Mouse (Mus musculus): Measurements from ENCODE around the gene Slc17a6. TPM values are rescaled to one million over a fixed set of nuclear protein-coding genes. Genes with fewer than 3 reads are reported as not detected.
"Not testable (repeated sequence)": the region's sequence is repeated elsewhere in the genome, so short reads cannot be mapped to it uniquely, and the experiment has no call there.

The Slc17a6 gene
- polyA plus RNA-seq, 1 experiment, result not detected

GRCm38 (mm10) chr7:51709508-51709907, 87.7 kb downstream of the Slc17a6 start:
- Histone ChIP-seq H3K27me3 (ENCODE audit: control insufficient read depth, insufficient read depth, low read length, poor library complexity, severe bottlenecking) (no peaks in the 10 kb centered on the region), H3K9ac (ENCODE audit: low read depth, poor library complexity, severe bottlenecking) (no peak overlapping the region), H3K4me3 (ENCODE audit: low read depth, low read length) (no peak overlapping the region), H3K9me3 (replicated peaks; ENCODE audit: control insufficient read depth, insufficient read depth, low read length, poor library complexity, severe bottlenecking) (no peaks in the 10 kb centered on the region), H3K27ac (ENCODE audit: insufficient read depth, low read length) (no peak overlapping the region), H3K36me3 (ENCODE audit: control insufficient read depth, insufficient read depth, low read length, poor library complexity, severe bottlenecking) (no peaks in the 10 kb centered on the region), H3K4me1 (ENCODE audit: control insufficient read depth, insufficient read depth, low read length) (no peaks in the 10 kb centered on the region)
- no peak for TF ChIP-seq CTCF (IDR thresholded peaks at IDR 0.05; ENCODE audit: low read depth, low read length)
- TF ChIP-seq EP300 (IDR thresholded peaks at IDR 0.05; ENCODE audit: insufficient read depth, low read depth, low read length), result no peak
- TF ChIP-seq POLR2A (IDR thresholded peaks at IDR 0.05; ENCODE audit: insufficient read depth, low read length), result no peak

- not testable (repeated sequence) for H3K4me1 ChIP-seq (ENCODE audit: control insufficient read depth, insufficient read depth, low read length); H3K9ac ChIP-seq (ENCODE audit: low read depth, poor library complexity, severe bottlenecking); H3K4me3 ChIP-seq (ENCODE audit: low read depth, low read length); H3K27me3 ChIP-seq (ENCODE audit: control insufficient read depth, insufficient read depth, low read length, poor library complexity, severe bottlenecking); H3K9me3 ChIP-seq (replicated peaks; ENCODE audit: control insufficient read depth, insufficient read depth, low read length, poor library complexity, severe bottlenecking); H3K27ac ChIP-seq (ENCODE audit: insufficient read depth, low read length); H3K36me3 ChIP-seq (ENCODE audit: control insufficient read depth, insufficient read depth, low read length, poor library complexity, severe bottlenecking)
Measured at GRCm38 (mm10) chr7:51710346-51710745, 88.5 kb downstream of the Slc17a6 start.

GRCm38 (mm10) chr7:51715771-51716170, 94.0 kb downstream of the Slc17a6 start:
- no peak for TF ChIP-seq POLR2A (IDR thresholded peaks at IDR 0.05; ENCODE audit: insufficient read depth, low read length)
- TF ChIP-seq CTCF (IDR thresholded peaks at IDR 0.05; ENCODE audit: low read depth, low read length), result no peak
- TF ChIP-seq EP300 (IDR thresholded peaks at IDR 0.05; ENCODE audit: insufficient read depth, low read depth, low read length), result no peak
- H3K9me3 ChIP-seq (replicated peaks; ENCODE audit: control insufficient read depth, insufficient read depth, low read length, poor library complexity, severe bottlenecking), result no peaks in the 10 kb centered on the region
- no peaks in the 10 kb centered on the region for H3K4me1 ChIP-seq (ENCODE audit: control insufficient read depth, insufficient read depth, low read length)
- H3K27me3 ChIP-seq (ENCODE audit: control insufficient read depth, insufficient read depth, low read length, poor library complexity, severe bottlenecking), result no peaks in the 10 kb centered on the region
- H3K36me3 ChIP-seq (ENCODE audit: control insufficient read depth, insufficient read depth, low read length, poor library complexity, severe bottlenecking), result no peaks in the 10 kb centered on the region
- H3K4me3 ChIP-seq (ENCODE audit: low read depth, low read length), result no peak overlapping the region
- H3K9ac ChIP-seq (ENCODE audit: low read depth, poor library complexity, severe bottlenecking), result no peak overlapping the region
- no peak overlapping the region for H3K27ac ChIP-seq (ENCODE audit: insufficient read depth, low read length)

Other genes with a start within 250 kb of the Slc17a6 start
- 1.1 and 1.4 TPM in 2 replicates for gene Ano5, start 111.0 kb upstream of the Slc17a6 start, polyA plus RNA-seq (2011; ENCODE audit: insufficient read depth, insufficient read length, low read depth, missing spikeins)
- 20.6 and 25.7 TPM in 2 replicates for gene Gas2, start 240.0 kb downstream of the Slc17a6 start, polyA plus RNA-seq (2011; ENCODE audit: insufficient read depth, insufficient read length, low read depth, missing spikeins)
- gene Fancf, start 240.3 kb downstream of the Slc17a6 start, polyA plus RNA-seq (2011; ENCODE audit: insufficient read depth, insufficient read length, low read depth, missing spikeins), result 6.8 and 8.4 TPM in 2 replicates